Mouse (Mus musculus) ES-Bruce4 (cell line): ENCODE data around the gene Borcs8.

ENCODE experiments used
- EP300 ChIP-seq: IDR thresholded peaks from 2 replicates; pipeline ENCODE4 v1.6.1; 2011; ENCODE audit warnings: low read depth, low read length; ENCODE audit not compliant: insufficient read depth
- POLR2A ChIP-seq: IDR thresholded peaks from one replicate; pipeline ENCODE4 v1.8.1; 2011; ENCODE audit warnings: low read length; ENCODE audit not compliant: insufficient read depth

DNA sequence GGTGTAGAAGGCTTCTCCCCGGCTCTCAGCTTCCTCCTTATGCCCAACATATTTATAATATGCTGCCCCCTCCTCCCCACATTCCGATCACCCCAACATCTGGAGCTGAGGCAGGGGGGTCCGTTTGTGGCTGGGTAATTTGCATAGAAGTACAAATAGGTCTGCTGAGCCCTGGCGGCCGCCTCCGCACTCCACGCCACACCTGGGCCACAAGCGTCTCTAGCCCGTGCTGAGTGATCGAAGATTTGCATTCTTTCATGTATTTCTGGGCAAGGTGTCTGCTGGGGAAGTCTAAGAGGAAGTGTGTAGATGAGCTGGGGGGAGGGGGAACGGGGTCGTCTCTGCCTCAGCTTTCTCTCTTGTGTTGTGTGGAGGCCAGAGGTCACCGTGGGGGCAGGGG lies 20.7 kb downstream of the Borcs8 start:
- TF ChIP-seq EP300 (no peak), POLR2A (no peak)
